Mouse (Mus musculus) hindbrain, embryonic 15.5 days (tissue): ENCODE data around the gene Kat5. TPM values are rescaled to one million over a fixed set of nuclear protein-coding genes. Genes with fewer than 3 reads are reported as not detected.

Experiments used
- polyA plus RNA-seq: library from polyadenylated mRNA; unstranded; fragments of >200 nt; fragmentation: Nextera tagmentation; extraction: Ambion mirVana; gene quantifications from 2 replicates; pipeline ENCODE4 v1.2.1, GENCODE M21; 2015

Kat5 gene
- polyA plus RNA-seq, 1 experiment from 2014 or later = 69.2 TPM

Other genes starting within 250 kb of the Kat5 start
- 40.7 and 43.3 TPM in 2 replicates for gene Eif1ad, start 243.5 kb downstream of the Kat5 start, polyA plus RNA-seq
- 319 and 333 TPM in 2 replicates for gene Banf1, start 243.1 kb downstream of the Kat5 start, polyA plus RNA-seq
- gene Sart1, start 221.5 kb downstream of the Kat5 start, polyA plus RNA-seq = 68.2 and 77.1 TPM in 2 replicates
- gene Tsga10ip, start 207.7 kb downstream of the Kat5 start, polyA plus RNA-seq = not detected in 2 replicates
- 301 and 311 TPM in 2 replicates for gene Drap1, start 185.3 kb downstream of the Kat5 start, polyA plus RNA-seq
- 74.9 and 82.4 TPM in 2 replicates for gene AI837181, start 185.1 kb downstream of the Kat5 start, polyA plus RNA-seq
- gene Fosl1, start 162.7 kb downstream of the Kat5 start, polyA plus RNA-seq = not detected in 2 replicates
- gene Ccdc85b, start 152.3 kb downstream of the Kat5 start, polyA plus RNA-seq = 12.8 and 14.0 TPM in 2 replicates
- gene Fibp, start 149.6 kb downstream of the Kat5 start, polyA plus RNA-seq = 147 and 160 TPM in 2 replicates
- 4.3 and 5.7 TPM in 2 replicates for gene Ctsw, start 141.7 kb downstream of the Kat5 start, polyA plus RNA-seq
- gene Efemp2, start 136.3 kb downstream of the Kat5 start, polyA plus RNA-seq = 38.9 and 44.9 TPM in 2 replicates
- gene Mus81, start 121.8 kb downstream of the Kat5 start, polyA plus RNA-seq = 49.2 TPM in 2 replicates
- 3,340 and 3,538 TPM in 2 replicates for gene Cfl1, start 119.8 kb downstream of the Kat5 start, polyA plus RNA-seq
- 0.26 and 0.44 TPM in 2 replicates for gene 1700020D05Rik, start 106.5 kb downstream of the Kat5 start, polyA plus RNA-seq
- gene Snx32, start 99.7 kb downstream of the Kat5 start, polyA plus RNA-seq = 94.6 and 99.8 TPM in 2 replicates
- gene Ovol1, start 49.6 kb downstream of the Kat5 start, polyA plus RNA-seq = 0.08 TPM in 1 of 2 replicates, not detected in the other
- gene Ap5b1, start 42.2 kb downstream of the Kat5 start, polyA plus RNA-seq = 3.1 and 3.7 TPM in 2 replicates
- gene Rnaseh2c, start 8.4 kb downstream of the Kat5 start, polyA plus RNA-seq = 66.6 and 67.4 TPM in 2 replicates
- 34.4 and 37.8 TPM in 2 replicates for gene Rela, start 27.2 kb upstream of the Kat5 start, polyA plus RNA-seq
- 17.1 and 20.1 TPM in 2 replicates for gene Sipa1, start 53.5 kb upstream of the Kat5 start, polyA plus RNA-seq
- gene Map3k11, start 78.5 kb upstream of the Kat5 start, polyA plus RNA-seq = 12.3 and 13.4 TPM in 2 replicates
- 23.9 and 26.7 TPM in 2 replicates for gene Pcnx3, start 78.7 kb upstream of the Kat5 start, polyA plus RNA-seq
- gene Kcnk7, start 94.1 kb upstream of the Kat5 start, polyA plus RNA-seq = 0.14 and 0.30 TPM in 2 replicates
- 15.5 and 19.7 TPM in 2 replicates for gene Ehbp1l1, start 116.1 kb upstream of the Kat5 start, polyA plus RNA-seq
- gene Fam89b, start 119.4 kb upstream of the Kat5 start, polyA plus RNA-seq = 139 and 149 TPM in 2 replicates
- 15.2 and 17.2 TPM in 2 replicates for gene Ltbp3, start 130.7 kb upstream of the Kat5 start, polyA plus RNA-seq
- gene Scyl1, start 161.2 kb upstream of the Kat5 start, polyA plus RNA-seq = 79.7 and 92.6 TPM in 2 replicates